Mouse (Mus musculus) heart, embryonic 13.5 days (tissue): Measurements from ENCODE around the gene Ccl9. TPM values are rescaled to one million over a fixed set of nuclear protein-coding genes. Genes with fewer than 3 reads are reported as not detected.

Source experiments
- ATAC-seq: fragments of 200-750 bp; cut with Nextera tagmentation; 2 replicates; pipeline ENCODE4 v1.8.0; 2017; ENCODE audit warnings: moderate TSS enrichment; ENCODE audit not compliant: insufficient number of reproducible peaks, low FRiP score, low TSS enrichment; ENCODE audit errors: extremely low read depth
- H3K27ac ChIP-seq: fragments of 300-500 bp; sonication (generic); replicated peaks from 2 replicates; pipeline ENCODE4 v1.5.1; 2015; ENCODE audit warnings: moderate library complexity, mild to moderate bottlenecking, inconsistent platforms
- H3K27me3 ChIP-seq: fragments of 300-500 bp; sonication (generic); replicated peaks from 2 replicates; pipeline ENCODE4 v1.6.1; 2015; ENCODE audit warnings: mild to moderate bottlenecking, inconsistent platforms
- H3K36me3 ChIP-seq: fragments of 300-500 bp; sonication (generic); 2 replicates; pipeline ENCODE4 v1.6.1; 2015; ENCODE audit warnings: mild to moderate bottlenecking, inconsistent platforms
- H3K4me1 ChIP-seq: fragments of 300-500 bp; sonication (generic); 2 replicates; pipeline ENCODE4 v1.6.1; 2015; ENCODE audit warnings: inconsistent platforms
- H3K4me2 ChIP-seq: fragments of 300-500 bp; sonication (generic); 2 replicates; pipeline ENCODE4 v1.6.1; 2015; ENCODE audit warnings: inconsistent platforms, mild to moderate bottlenecking, moderate library complexity
- H3K4me3 ChIP-seq: fragments of 300-500 bp; sonication (generic); 2 replicates; pipeline ENCODE4 v1.5.1; 2015; ENCODE audit warnings: moderate library complexity, mild to moderate bottlenecking, inconsistent platforms
- H3K9ac ChIP-seq: fragments of 300-500 bp; sonication (generic); 2 replicates; pipeline ENCODE4 v1.6.1; 2015; ENCODE audit warnings: inconsistent platforms, mild to moderate bottlenecking, moderate library complexity
- H3K9me3 ChIP-seq: fragments of 300-500 bp; sonication (generic); 2 replicates; pipeline ENCODE4 v1.6.1; 2016; ENCODE audit warnings: inconsistent platforms
- WGBS: fragments of 180-500 bp; shearing (Covaris S2); methylation state at CpG from one replicate; pipeline ENCODE4 v1.1.7; 2015; ENCODE audit warnings: mixed read lengths; 5-methylcytosine and 5-hydroxymethylcytosine counted together
- polyA plus RNA-seq: library from polyadenylated mRNA; unstranded; fragments of >200 nt; fragmentation: Nextera tagmentation; extraction: Ambion mirVana; gene quantifications from 2 replicates; pipeline ENCODE4 v1.2.1, GENCODE M21; 2015

Ccl9 gene
- polyA plus RNA-seq, 1 experiment from 2014 or later = 2.7 TPM

DNA sequence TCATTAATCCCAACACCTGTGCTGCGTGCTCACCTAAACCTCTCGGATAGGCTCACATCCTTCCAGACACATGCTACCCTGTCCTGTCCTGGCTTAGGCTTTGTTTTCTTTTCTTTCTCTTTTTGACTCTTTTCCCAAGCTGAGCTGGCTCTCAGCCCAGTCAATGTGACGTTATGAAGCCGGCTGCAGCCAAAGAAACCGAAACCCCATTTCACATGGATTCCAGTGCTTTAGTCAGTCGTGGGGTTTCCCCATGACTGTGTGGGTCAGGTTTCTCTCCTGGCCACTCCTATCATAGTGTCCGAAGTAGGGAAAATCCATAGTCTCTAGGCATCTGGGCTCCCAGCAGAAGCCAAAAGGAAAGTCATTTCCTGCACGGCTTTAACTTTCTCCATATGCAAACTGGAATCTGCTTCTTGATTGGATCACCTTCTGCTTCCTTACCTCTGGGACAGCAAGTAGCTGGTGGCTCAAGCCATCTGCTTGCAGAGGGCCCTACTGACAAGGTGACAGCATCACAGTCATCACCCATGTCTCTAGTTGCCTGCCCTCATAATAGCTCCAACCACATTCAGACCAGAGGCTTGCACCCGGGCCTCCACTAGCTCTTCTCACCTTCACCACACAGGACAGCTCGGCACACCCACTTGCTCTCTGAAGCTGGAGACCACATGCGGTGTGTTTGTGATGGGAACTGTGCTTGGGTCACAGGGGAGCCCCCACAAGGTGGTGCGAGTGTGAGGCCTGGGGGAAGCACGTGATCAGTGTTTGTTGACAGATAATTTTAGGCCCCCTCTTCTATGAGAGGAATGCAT is 43.6 kb downstream of the Ccl9 start:
- Histone ChIP-seq H3K4me3 (peak overlapping the region; percentile 18; the same call in 1 of the 2 replicates), H3K36me3 (no peaks in the 10 kb centered on the region), H3K4me2 (peak overlapping the region; percentile 43), H3K27ac (peak overlapping the region; percentile 39; the same call in 1 of the 2 replicates), H3K9ac (no peak overlapping the region), H3K4me1 (peaks cover 19% of the 10 kb centered on the region), H3K27me3 (no peaks in the 10 kb centered on the region), H3K9me3 (no peaks in the 10 kb centered on the region)
- WGBS = 39% methylated on average over 13 of the region's 13 CpGs
- 0 out of 2 replicates have a peak, but pooled peaks have one; percentile 19 for ATAC-seq

DNA sequence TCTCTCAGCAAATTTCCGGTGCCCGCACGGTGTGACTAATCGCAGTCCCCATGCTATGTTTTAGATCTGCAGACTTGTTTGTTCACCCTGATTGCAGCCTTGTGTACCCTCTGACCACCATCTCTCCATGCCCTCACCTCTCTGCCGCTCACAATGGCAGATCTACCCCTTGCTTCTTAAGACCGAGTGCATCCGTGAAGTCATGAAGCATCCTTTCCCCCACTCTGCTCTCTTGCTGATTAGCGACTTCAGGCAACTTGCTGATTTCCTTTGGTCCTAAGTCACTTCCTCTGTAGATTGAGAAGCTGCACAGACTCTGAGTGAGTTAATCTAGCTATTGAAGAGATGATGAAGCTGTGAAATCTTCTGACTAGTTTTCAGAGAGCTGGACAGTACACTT is 44.3 kb downstream of the Ccl9 start:
- Histone ChIP-seq H3K27me3 (no peaks in the 10 kb centered on the region), H3K4me3 (0 out of 2 replicates have a peak overlapping the region, but pooled peaks have one; percentile 18), H3K4me2 (peak overlapping the region; percentile 43), H3K4me1 (peaks cover 19% of the 10 kb centered on the region), H3K9me3 (no peaks in the 10 kb centered on the region), H3K9ac (no peak overlapping the region), H3K36me3 (no peaks in the 10 kb centered on the region), H3K27ac (peak overlapping the region; percentile 39; the same call in 1 of the 2 replicates)
- ATAC-seq = no peak
- 67% methylated on average over 8 of the region's 8 CpGs for WGBS

DNA sequence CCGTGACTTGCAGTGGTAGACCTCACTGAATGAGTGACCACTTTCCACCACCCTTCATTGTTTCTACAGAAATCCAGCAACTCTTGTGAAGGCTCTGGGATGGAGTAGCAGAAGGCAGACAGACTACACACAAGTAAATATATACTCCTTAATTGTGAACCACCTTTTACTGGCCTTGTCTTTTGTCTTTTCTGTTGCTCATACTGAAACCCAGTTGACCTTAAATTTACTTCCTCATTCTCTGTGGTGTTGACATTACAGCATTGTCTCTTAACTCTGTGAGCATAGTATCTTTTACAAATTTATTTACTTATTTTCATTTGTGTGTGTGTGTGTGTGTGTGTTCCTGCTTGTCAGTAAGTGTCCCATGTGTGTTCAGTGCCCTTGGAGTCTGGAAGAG is 45.2 kb downstream of the Ccl9 start:
- H3K27me3 ChIP-seq = no peaks in the 10 kb centered on the region
- no peaks in the 10 kb centered on the region for H3K9me3 ChIP-seq
- H3K9ac ChIP-seq = no peak overlapping the region
- H3K27ac ChIP-seq = no peak overlapping the region
- no peak overlapping the region for H3K4me3 ChIP-seq
- peaks cover 15% of the 10 kb centered on the region for H3K4me1 ChIP-seq
- no peak for ATAC-seq
- no peaks in the 10 kb centered on the region for H3K36me3 ChIP-seq
- 70% methylated on average over 1 of the region's 1 CpGs for WGBS
- H3K4me2 ChIP-seq = no peak overlapping the region

DNA sequence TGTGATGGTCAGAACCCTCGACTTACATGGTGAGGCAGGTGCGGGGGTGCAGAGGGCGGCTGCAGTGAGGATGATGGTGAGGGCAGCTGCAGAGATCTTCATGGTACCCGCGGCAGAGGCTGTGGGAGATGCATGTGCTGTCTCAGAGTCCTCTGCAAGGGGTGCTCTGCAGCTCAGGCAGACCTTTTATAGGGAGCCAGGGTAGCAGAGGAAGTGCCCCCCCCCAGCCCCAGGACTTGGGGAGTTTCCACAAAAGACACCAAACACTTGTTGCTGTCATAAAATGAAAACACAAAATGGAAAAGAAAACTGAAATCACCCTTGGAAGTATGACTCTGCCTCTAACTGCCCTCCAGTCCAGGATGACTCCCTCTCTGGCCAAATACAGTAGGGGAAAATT is 48.1 kb downstream of the Ccl9 start, which contains the start of gene Ccl5:
TSS of gene Ccl5 (minus strand) at position 159 of the 400 bp plus-strand sequence.
- Histone ChIP-seq H3K27ac (no peak within 1 kb of the TSS), H3K27me3 (no peaks in the 10 kb centered on the region), H3K4me1 (peaks cover 12% of the 10 kb centered on the region), H3K9me3 (no peaks in the 10 kb centered on the region), H3K9ac (no peak within 1 kb of the TSS), H3K4me2 (no peak within 1 kb of the TSS), H3K36me3 (no peaks in the 10 kb centered on the region), H3K4me3 (no peak within 1 kb of the TSS)
- no peak for ATAC-seq
- 85% methylated on average over 5 of the region's 5 CpGs for WGBS

DNA sequence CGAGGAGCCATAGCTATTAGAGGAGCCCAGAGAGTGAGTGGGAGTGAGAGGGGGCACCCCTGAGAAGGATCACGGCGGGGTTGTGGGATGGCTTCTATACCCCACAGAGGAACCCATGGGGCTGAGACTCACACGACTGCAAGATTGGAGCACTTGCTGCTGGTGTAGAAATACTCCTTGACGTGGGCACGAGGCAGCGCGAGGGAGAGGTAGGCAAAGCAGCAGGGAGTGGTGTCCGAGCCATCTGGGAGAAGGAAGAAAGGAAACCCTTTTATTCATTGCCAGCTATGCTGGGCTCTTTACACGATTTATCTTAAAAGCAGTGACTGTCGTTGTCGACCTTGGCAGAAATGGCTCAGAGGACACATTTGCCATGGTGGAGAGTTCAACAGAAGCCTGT is 49.4 kb downstream of the Ccl9 start:
- no peaks in the 10 kb centered on the region for H3K36me3 ChIP-seq
- no peaks in the 10 kb centered on the region for H3K9me3 ChIP-seq
- no peak overlapping the region for H3K27ac ChIP-seq
- H3K4me3 ChIP-seq = no peak overlapping the region
- no peak overlapping the region for H3K4me2 ChIP-seq
- WGBS = 61% methylated on average over 12 of the region's 12 CpGs
- peaks cover 1% of the 10 kb centered on the region for H3K4me1 ChIP-seq
- H3K9ac ChIP-seq = no peak overlapping the region
- H3K27me3 ChIP-seq = no peaks in the 10 kb centered on the region
- ATAC-seq = no peak

Other genes with a start within 250 kb of the Ccl9 start
- 7.2 and 7.3 TPM in 2 replicates for gene Rasl10b, start 169.5 kb downstream of the Ccl9 start, polyA plus RNA-seq
- 0.11 TPM in 1 of 2 replicates, not detected in the other for gene Gas2l2, start 149.2 kb downstream of the Ccl9 start, polyA plus RNA-seq
- 1.4 and 2.1 TPM in 2 replicates for gene 1700020L24Rik, start 141.0 kb downstream of the Ccl9 start, polyA plus RNA-seq
- gene Mmp28, start 115.6 kb downstream of the Ccl9 start, polyA plus RNA-seq = 2.5 and 2.7 TPM in 2 replicates
- 9.7 and 10.5 TPM in 2 replicates for gene Taf15, start 105.5 kb downstream of the Ccl9 start, polyA plus RNA-seq
- gene Heatr9, start 56.5 kb downstream of the Ccl9 start, polyA plus RNA-seq = not detected in 2 replicates
- gene Ccl5, start 48.1 kb downstream of the Ccl9 start, polyA plus RNA-seq = 0.31 and 0.40 TPM in 2 replicates
- 2.7 and 3.8 TPM in 2 replicates for gene Ccl6, start 14.5 kb upstream of the Ccl9 start, polyA plus RNA-seq
- not detected in 2 replicates for gene Rpl9-ps1, start 67.0 kb upstream of the Ccl9 start, polyA plus RNA-seq
- 0.59 and 0.80 TPM in 2 replicates for gene Ccl3, start 70.7 kb upstream of the Ccl9 start, polyA plus RNA-seq
- gene Ccl4, start 83.9 kb upstream of the Ccl9 start, polyA plus RNA-seq = 1.2 and 2.1 TPM in 2 replicates
- 1.1 and 2.0 TPM in 2 replicates for gene Wfdc17, start 125.4 kb upstream of the Ccl9 start, polyA plus RNA-seq
- 3.1 and 3.4 TPM in 2 replicates for gene Wfdc18, start 130.4 kb upstream of the Ccl9 start, polyA plus RNA-seq
- not detected in 2 replicates for gene Wfdc21, start 168.3 kb upstream of the Ccl9 start, polyA plus RNA-seq
- gene Heatr6, start 175.1 kb upstream of the Ccl9 start, polyA plus RNA-seq = 12.9 and 15.2 TPM in 2 replicates